Mouse (Mus musculus) inflammation-experienced regulatory T-cells, adult 6 months (primary cell): Measurements from ENCODE around the gene Wscd1. TPM values are rescaled to one million over a fixed set of nuclear protein-coding genes. Genes with fewer than 3 reads are reported as not detected.
"Not testable (repeated sequence)": the region's sequence is repeated elsewhere in the genome, so short reads cannot be mapped to it uniquely, and the experiment has no call there.

Source experiments
- ATAC-seq: one replicate; pipeline ENCODE4 v1.8.0; 2017
- polyA plus RNA-seq, 3 experiments: library from polyadenylated mRNA; unstranded; fragments of 100-300 nt; shearing (Covaris generic); gene quantifications; one replicate each; pipeline ENCODE4 v1.2.1; 2017

Wscd1 gene
- polyA plus RNA-seq, 3 experiments from 2014 or later = not detected

- no peak for ATAC-seq
These were observed 20.8 kb downstream of the Wscd1 start for GRCm38 (mm10) chr11:71770479-71770878.

- no peak for ATAC-seq
These were observed 21.4 kb downstream of the Wscd1 start for GRCm38 (mm10) chr11:71771074-71771473.

- ATAC-seq = no peak
These were observed 22.3 kb downstream of the Wscd1 start for GRCm38 (mm10) chr11:71772056-71772455.

- ATAC-seq = no peak
These were observed 23.1 kb downstream of the Wscd1 start for GRCm38 (mm10) chr11:71772802-71773201.

GRCm38 (mm10) chr11:71773986-71774767 lies 24.5 kb downstream of the Wscd1 start:
- ATAC-seq = no peak

GRCm38 (mm10) chr11:71775056-71775455 lies 25.3 kb downstream of the Wscd1 start:
- no peak for ATAC-seq

- ATAC-seq = no peak
These were observed 29.9 kb downstream of the Wscd1 start for GRCm38 (mm10) chr11:71779642-71780041.

- no peak for ATAC-seq
These were observed 32.1 kb downstream of the Wscd1 start for GRCm38 (mm10) chr11:71781737-71782354.

- no peak for ATAC-seq
These were observed 35.8 kb downstream of the Wscd1 start for GRCm38 (mm10) chr11:71785499-71785898.

GRCm38 (mm10) chr11:71788209-71788608 lies 38.5 kb downstream of the Wscd1 start:
- no peak for ATAC-seq

- ATAC-seq = no peak
These were observed 40.5 kb downstream of the Wscd1 start for GRCm38 (mm10) chr11:71790227-71790626.

- no peak for ATAC-seq
These were observed 49.5 kb downstream of the Wscd1 start for GRCm38 (mm10) chr11:71799206-71799605.

- ATAC-seq = no peak
These were observed 58.8 kb downstream of the Wscd1 start for GRCm38 (mm10) chr11:71808521-71808920.

GRCm38 (mm10) chr11:71811828-71812227 lies 62.1 kb downstream of the Wscd1 start:
- ATAC-seq = no peak

- no peak for ATAC-seq
These were observed 63.2 kb downstream of the Wscd1 start for GRCm38 (mm10) chr11:71812921-71813320.

- no peak for ATAC-seq
These were observed 64.8 kb downstream of the Wscd1 start for GRCm38 (mm10) chr11:71814511-71814910.

- ATAC-seq = no peak
These were observed 65.6 kb downstream of the Wscd1 start for GRCm38 (mm10) chr11:71815326-71815725.

- no peak for ATAC-seq
These were observed 67.2 kb downstream of the Wscd1 start for GRCm38 (mm10) chr11:71816918-71817317.

- ATAC-seq = no peak
These were observed 67.6 kb downstream of the Wscd1 start for GRCm38 (mm10) chr11:71817341-71817740.

GRCm38 (mm10) chr11:71818111-71818510 lies 68.4 kb downstream of the Wscd1 start:
- no peak for ATAC-seq

GRCm38 (mm10) chr11:71819901-71820300 lies 70.2 kb downstream of the Wscd1 start:
- ATAC-seq = no peak

GRCm38 (mm10) chr11:71820847-71821246 lies 71.1 kb downstream of the Wscd1 start:
- ATAC-seq = no peak

GRCm38 (mm10) chr11:71821526-71821925 lies 71.8 kb downstream of the Wscd1 start:
- ATAC-seq = not testable (repeated sequence)

GRCm38 (mm10) chr11:71822031-71822430 lies 72.3 kb downstream of the Wscd1 start:
- no peak for ATAC-seq
